Mouse (Mus musculus) bone marrow macrophage, adult 2 months (primary cell): ENCODE results near the gene Fgfr2.

Source experiments
- CTCF ChIP-seq: IDR thresholded peaks from 2 replicates; pipeline ENCODE4 v1.5.1; 2012; ENCODE audit warnings: low read depth, mild to moderate bottlenecking, low read length, moderate library complexity
- POLR2A ChIP-seq: IDR thresholded peaks from 2 replicates; pipeline ENCODE4 v1.6.1; 2012; ENCODE audit warnings: mild to moderate bottlenecking, low read depth, low read length, borderline replicate concordance

DNA sequence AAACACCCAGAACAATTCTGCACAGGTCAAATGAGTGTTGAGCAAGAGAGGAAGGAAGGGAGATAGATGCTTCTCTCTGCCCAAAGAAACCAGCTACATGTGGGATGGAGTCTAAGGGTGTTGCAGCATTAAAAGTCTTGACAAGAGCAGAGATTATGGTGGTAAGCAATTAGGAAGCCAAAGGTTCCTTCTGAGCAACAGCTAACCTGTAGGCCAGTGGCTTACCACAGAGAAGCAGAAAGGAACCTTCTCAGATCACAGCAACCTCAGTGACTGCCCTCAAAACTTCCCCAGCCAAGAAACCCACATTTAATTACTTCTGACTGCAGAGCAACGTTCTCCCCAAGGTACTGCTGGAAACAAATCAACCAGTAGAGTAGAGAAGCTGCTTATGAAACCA is 2621.7 kb downstream of the Fgfr2 start:
- TF ChIP-seq CTCF: no peak
- TF ChIP-seq POLR2A: no peak
